Mouse (Mus musculus): ENCODE measurements around the gene BC051019. TPM values are rescaled to one million over a fixed set of nuclear protein-coding genes. Genes with fewer than 3 reads are reported as not detected.

BC051019 gene
- total RNA-seq, 2 experiments from 2014 or later: not detected

DNA sequence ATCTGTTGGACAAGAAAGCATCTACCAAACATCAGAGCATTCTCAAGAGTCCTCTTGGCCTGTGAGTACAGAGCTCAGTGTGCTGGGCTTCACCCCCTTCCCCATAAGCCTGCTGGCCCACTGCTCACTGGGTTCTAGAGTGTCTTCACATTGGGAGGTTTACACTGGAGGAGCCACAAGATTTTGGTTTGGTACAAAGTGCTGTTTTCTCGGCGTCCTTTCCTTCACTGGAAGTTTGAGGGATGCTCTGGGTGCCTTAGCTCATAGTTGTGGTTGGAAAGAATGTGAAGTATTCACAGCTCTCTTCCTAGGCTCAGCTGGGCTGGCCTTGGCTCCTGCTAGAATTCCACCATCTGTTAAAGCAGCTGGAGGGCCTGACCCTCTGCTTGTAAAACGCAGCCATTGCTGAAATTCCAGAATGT is 14.7 kb downstream of the BC051019 start:
- peak in 1 of 2 experiments; percentile 14 for DNase-seq

DNA sequence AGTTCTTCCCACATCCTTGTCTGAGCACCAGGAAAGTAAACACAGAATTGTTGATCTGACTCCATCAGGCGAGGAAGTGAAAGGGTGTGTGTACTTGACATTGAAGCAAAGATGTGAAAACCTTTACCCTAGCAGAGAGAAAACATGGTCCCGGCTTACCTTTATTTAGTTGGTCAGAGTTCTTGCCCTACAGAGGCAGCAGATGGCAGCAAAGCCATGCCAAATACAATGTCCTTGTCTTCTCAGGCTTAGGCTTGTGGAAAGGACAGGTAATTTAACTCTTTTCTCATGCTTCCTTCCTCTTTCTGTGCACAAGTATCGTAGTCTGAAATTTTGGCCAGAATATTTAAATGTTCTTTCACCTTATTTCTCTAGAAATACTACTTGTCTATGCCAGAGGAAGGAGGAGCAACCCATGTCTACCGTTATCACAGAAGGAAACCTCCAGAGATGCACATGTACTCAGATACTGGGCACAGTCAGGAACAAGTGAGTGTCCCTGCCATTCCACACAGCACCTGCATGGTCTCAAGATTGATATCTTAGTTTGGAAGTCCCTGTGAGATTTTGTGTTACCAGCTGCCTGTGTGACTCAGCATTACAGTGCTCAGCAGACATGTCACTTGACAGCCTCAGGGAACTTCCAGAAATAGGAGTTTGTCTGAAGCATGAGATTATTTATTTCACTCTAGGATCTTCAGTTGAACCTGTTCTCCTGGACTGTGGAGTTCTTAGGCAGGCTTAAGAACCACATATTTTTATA is 16.4 kb downstream of the BC051019 start:
- peak; percentile 46 to 68 for DNase-seq

- no peak for DNase-seq
Measured at GRCm38 (mm10) chr7:109704461-109704860, 19.2 kb downstream of the BC051019 start.

- no peak for DNase-seq
Measured at GRCm38 (mm10) chr7:109704016-109704377, 19.7 kb downstream of the BC051019 start.

DNA sequence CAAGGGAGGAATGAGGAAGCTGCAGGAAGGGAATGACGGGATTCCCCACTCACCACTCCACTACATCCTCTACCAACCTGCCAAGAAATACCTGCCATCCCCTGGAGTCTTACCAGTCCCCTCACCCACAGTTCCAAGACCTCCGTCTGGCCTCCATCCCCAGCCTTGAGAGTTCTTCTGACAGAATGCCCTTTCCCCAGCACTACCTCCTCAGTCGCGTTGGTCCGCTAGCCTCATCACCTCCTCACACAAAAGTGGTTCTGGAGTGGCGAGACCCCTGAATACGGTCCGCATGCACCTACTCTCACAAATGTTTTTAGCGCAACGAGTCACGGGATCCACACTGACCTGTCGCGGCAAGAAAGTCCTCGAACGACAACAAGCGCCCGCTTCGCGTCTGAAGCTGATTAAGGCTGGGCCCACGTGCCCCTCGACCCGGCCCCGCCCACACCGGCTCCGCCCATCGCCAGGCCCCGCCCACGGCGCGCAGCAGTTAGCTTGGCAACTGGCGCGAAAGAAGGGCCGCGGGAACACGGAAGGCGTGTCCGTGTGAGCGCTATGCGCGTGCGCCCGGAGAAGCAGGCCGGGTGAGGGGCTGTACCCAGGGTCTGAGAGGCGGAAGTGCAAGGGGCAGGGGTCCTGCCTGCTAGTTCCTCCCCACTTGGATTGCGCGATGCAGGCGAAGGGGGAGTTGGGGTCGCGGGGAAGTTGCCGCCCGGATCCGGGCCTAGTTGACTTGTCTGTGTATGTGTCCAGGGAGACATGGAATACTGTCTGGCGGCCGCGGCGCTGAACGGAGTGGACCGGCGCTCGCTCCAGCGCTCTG is 20.2 kb downstream of the BC051019 start, which contains the start of the genes St5 and Akip1:
St5 (minus strand) TSS at position 416 of the 826 bp plus-strand sequence.
Akip1 (plus strand) TSS at position 501 of the 826 bp plus-strand sequence.
- DNase-seq: peak; percentile 99

GRCm38 (mm10) chr7:109702721-109703120 is 20.9 kb downstream of the BC051019 start:
- DNase-seq: no peak

GRCm38 (mm10) chr7:109700213-109700612 is 23.4 kb downstream of the BC051019 start:
- DNase-seq: no peak

GRCm38 (mm10) chr7:109695339-109695726 is 28.3 kb downstream of the BC051019 start:
- DNase-seq: no peak

- no peak for DNase-seq
Measured at GRCm38 (mm10) chr7:109694576-109695338, 28.9 kb downstream of the BC051019 start.

DNA sequence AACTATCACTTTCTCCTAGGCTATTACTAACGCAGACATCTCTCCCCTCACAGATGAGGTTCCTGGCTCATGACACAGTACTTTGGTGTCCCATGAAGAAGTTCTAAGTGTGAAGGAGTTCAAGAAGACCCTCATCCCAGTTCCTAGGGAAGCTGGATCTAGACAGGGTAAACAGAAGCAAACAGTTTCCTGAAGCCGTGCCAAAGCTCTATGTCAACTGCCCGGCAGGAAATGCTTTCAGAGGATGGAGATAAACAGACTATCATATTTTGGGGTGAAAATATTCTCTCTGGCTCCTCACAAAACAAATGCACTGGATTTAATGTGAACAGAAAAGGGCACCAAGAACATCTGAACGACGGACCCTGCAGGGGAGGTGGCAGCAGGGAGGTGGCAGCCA is 32.7 kb downstream of the BC051019 start:
- DNase-seq: peak in 1 of 2 experiments; percentile 13

DNA sequence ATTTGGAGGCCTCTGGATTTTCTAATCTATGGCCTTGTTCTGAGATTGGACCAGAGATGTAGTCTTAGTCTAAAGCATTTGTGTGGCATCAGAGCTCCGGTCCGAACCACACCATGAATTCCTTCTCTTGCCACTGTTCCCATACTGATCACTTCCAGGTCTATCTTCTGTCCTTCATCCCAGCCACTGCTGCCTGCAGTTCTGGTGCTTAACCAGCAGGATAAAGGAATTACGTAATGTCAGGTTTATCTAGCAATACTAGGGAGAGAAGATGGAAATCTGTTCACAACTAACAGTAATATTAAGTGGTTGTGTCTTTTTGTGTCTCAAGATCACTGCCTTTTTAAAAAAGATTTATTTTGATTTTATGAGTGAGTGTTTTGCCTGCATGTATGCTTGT is 33.5 kb downstream of the BC051019 start:
- DNase-seq: no peak

DNA sequence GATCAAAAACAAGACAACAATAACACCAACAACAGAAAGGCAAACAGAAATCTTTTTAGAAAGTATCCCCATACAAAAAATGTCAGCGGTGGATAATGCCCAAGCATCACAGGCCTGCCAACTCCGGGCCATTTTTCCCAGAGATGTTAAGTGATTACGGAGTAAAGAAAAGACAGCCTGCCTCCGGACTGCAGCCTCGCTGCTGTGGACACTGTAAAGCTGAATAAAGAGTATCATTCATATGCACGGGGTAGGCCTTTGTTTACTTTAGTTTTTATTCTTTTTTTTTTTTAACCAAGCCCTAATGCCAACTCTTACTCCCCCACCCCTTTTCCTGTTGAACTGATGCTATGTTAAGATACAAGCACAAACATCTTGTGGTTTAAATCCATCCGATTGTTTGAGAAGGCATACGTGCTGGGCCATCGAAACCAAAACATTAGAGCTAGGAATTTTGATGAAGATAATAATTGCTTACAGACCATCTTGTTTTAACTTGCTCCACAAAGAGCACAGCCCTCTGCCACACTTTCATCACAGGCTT is 37.0 kb downstream of the BC051019 start:
- no peak for DNase-seq

- DNase-seq: no peak
Measured at GRCm38 (mm10) chr7:109680879-109681278, 42.8 kb downstream of the BC051019 start.

- no peak for DNase-seq
Measured at GRCm38 (mm10) chr7:109680284-109680683, 43.4 kb downstream of the BC051019 start.

DNA sequence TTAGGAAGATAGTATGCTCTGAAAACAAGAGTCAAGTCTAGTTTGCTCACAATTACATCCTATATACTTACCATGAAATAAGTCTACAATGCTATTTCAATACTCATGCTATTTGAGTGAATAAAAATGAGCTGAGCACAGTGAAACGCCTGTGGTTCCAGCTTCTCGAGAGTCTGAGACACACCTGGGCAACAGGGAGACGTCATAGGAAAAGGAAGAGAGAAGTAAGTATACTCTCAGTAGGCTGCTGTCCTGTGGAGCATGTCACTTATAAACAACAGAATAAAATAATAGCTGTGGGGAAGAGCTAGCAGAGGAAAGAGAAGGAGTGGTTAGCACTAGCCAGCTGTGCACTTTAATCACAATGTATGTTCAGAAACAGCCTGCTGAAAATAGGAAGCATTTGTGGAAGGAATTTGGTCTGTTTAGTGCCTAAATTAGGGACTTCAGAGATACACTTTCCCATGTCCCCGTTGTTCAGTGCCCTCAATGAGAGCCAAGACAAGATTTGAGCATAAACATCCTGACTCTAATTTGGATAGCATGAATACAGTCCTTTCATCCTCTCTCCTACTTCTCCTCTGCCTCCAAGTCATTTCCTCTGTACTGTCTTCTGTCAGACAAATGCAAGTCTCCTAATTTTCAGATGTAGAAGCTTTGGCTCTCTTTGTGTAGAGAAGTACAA is 48.6 kb downstream of the BC051019 start:
- no peak for DNase-seq

DNA sequence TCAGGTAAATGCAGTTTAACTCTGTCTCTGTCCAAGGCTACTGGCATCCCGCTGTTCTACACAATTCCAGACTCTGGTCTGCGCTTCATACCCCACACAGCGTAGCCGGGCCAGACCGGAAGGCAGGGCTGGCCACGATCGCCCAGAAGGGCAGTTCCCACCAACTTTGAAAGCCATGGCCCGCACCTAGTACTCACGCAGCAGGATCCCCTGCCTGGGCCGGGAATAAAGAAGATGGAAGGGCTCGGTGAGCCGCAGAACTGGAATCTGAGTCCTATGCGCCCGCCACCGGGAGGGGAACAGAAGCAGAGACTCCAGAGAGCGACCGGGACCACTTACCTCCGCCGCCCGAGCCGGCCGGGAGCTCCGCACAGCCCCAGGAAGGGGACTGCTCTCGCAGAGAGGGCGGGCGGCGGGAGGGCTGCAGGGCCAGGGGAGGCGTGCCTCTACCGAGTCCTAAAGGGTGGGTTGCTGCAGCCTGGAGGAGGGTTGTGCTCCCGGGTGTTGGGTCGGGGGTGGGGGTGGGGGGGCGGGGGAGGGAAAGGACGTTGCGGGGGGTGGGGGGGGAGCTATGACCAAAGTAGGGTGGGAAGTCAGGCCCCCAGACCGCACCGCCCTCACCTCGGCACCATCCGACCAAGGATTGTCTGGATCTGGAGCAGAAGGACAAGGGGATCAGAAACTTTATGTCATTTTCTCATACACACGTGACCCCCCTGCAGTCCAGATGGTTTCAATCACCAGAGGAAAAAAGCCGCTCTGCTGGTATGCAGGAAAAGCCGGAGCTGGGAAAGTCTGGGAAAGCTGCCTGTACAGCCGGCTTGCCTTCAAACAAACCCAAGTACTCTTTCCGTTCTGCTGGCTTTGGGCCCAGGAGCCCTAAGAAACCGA is 51.8 kb downstream of the BC051019 start:
- DNase-seq: peak; percentile 71 to 78

GRCm38 (mm10) chr7:109669426-109670170 is 54.1 kb downstream of the BC051019 start:
- DNase-seq: no peak

GRCm38 (mm10) chr7:109666664-109667063 is 57.0 kb downstream of the BC051019 start:
- DNase-seq: no peak

DNA sequence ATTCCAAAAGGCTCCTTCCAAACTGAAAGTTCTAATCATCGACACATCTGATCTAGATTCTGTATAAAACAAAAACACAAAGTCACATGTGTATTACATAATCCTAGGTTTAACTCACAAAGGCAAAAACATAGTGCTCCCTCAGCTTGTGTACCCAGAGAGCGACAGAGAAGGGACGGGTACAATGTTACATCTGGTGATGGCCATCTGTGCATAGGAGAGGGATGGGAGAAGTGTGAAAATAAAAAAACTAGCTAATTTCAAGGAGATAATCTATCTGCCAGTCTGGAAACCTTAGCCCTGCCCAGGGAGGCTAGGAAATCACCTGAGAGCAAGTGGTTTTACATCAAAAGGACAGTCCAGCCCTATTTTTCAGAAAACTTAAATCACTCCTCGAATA is 61.0 kb downstream of the BC051019 start:
- no peak for DNase-seq

All from adrenal gland, postnatal 36 days (tissue).